Mouse (Mus musculus) liver, embryonic 16.5 days (tissue): ENCODE data around the gene Plcb3. TPM values are rescaled to one million over a fixed set of nuclear protein-coding genes. Genes with fewer than 3 reads are reported as not detected.

ENCODE experiments used
- ATAC-seq: fragments of 200-750 bp; cut with Nextera tagmentation; 2 replicates; pipeline ENCODE4 v1.8.0; 2017; ENCODE audit warnings: low read depth, mild to moderate bottlenecking, moderate number of reproducible peaks, moderate library complexity
- H3K27ac ChIP-seq: fragments of 300-500 bp; sonication (generic); 2 replicates; pipeline ENCODE4 v1.5.1; 2014; ENCODE audit warnings: mild to moderate bottlenecking, low read length
- H3K27me3 ChIP-seq: fragments of 300-500 bp; sonication (generic); 2 replicates; pipeline ENCODE4 v1.6.1; 2014; ENCODE audit warnings: low read depth, low read length, mixed read lengths; ENCODE audit not compliant: control insufficient read depth, insufficient read depth
- H3K36me3 ChIP-seq: fragments of 300-500 bp; sonication (generic); 2 replicates; pipeline ENCODE4 v1.6.1; 2014; ENCODE audit warnings: mild to moderate bottlenecking; ENCODE audit not compliant: control insufficient read depth, insufficient read depth
- H3K4me1 ChIP-seq: fragments of 300-500 bp; sonication (generic); 2 replicates; pipeline ENCODE4 v1.6.1; 2014; ENCODE audit warnings: low read depth, low read length, mixed read lengths; ENCODE audit not compliant: control insufficient read depth
- H3K4me2 ChIP-seq: fragments of 300-500 bp; sonication (generic); 2 replicates; pipeline ENCODE4 v1.6.1; 2014; ENCODE audit warnings: low read depth, low read length, mixed read lengths
- H3K4me3 ChIP-seq: fragments of 300-500 bp; sonication (generic); 2 replicates; pipeline ENCODE4 v1.5.1; 2014; ENCODE audit warnings: low read depth, mild to moderate bottlenecking, low read length
- H3K9ac ChIP-seq: fragments of 300-500 bp; sonication (generic); 2 replicates; pipeline ENCODE4 v1.6.1; 2014; ENCODE audit warnings: low read depth, low read length
- H3K9me3 ChIP-seq: fragments of 300-500 bp; sonication (generic); replicated peaks from 2 replicates; pipeline ENCODE4 v1.6.1; 2016; ENCODE audit warnings: low read length; ENCODE audit not compliant: control insufficient read depth
- WGBS: fragments of 180-500 bp; shearing (Covaris S2); extraction: QIAGEN DNeasy Blood & Tissue Kit; methylation state at CpG from one replicate; pipeline ENCODE4 v1.1.7; 2014; ENCODE audit not compliant: insufficient replicate concordance; 5-methylcytosine and 5-hydroxymethylcytosine counted together
- polyA plus RNA-seq: library from polyadenylated mRNA; unstranded; fragments of >200 nt; fragmentation: Nextera tagmentation; extraction: Ambion mirVana; gene quantifications from 2 replicates; pipeline ENCODE4 v1.2.1, GENCODE M21; 2015

The Plcb3 gene
- polyA plus RNA-seq, 1 experiment from 2014 or later, result 6.6 TPM

GRCm38 (mm10) chr19:6932018-6932417 is 44.3 kb downstream of the Plcb3 start:
- 46% methylated on average over 1 of the region's 1 CpGs for WGBS
- no peaks in the 10 kb centered on the region for H3K36me3 ChIP-seq
- no peak for ATAC-seq
- H3K4me2 ChIP-seq, result no peak overlapping the region
- peaks cover 4% of the 10 kb centered on the region for H3K4me1 ChIP-seq
- no peak overlapping the region for H3K9ac ChIP-seq
- H3K4me3 ChIP-seq, result no peak overlapping the region
- no peak overlapping the region for H3K27ac ChIP-seq
- no peaks in the 10 kb centered on the region for H3K9me3 ChIP-seq
- peaks cover 83% of the 10 kb centered on the region for H3K27me3 ChIP-seq

DNA sequence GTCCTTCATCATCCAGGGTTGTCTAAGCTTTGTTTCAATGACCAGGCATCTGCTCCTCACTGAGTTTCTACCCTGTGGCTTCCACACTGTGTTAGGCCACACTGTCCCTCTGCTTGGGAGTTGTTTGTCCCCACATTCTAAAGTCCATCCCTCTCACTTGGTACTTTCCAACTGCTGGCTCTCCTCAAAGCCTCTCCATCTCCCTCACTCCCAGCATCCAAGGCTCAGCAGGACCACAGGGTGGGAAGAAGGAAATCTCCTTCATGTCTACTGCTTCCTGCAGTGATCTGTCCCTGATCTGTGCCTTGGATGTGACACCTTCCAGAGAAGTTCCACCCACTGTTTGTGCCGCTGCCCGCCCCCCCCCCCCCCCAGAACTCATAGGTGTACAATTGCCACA is 45.3 kb downstream of the Plcb3 start:
- Histone ChIP-seq H3K9ac (no peak overlapping the region), H3K27me3 (peaks cover 91% of the 10 kb centered on the region), H3K27ac (no peak overlapping the region), H3K9me3 (no peaks in the 10 kb centered on the region), H3K4me1 (peaks cover 7% of the 10 kb centered on the region), H3K36me3 (no peaks in the 10 kb centered on the region), H3K4me3 (no peak overlapping the region), H3K4me2 (no peak overlapping the region)
- WGBS, result 0% methylated on average over 2 of the region's 2 CpGs
- ATAC-seq, result no peak

DNA sequence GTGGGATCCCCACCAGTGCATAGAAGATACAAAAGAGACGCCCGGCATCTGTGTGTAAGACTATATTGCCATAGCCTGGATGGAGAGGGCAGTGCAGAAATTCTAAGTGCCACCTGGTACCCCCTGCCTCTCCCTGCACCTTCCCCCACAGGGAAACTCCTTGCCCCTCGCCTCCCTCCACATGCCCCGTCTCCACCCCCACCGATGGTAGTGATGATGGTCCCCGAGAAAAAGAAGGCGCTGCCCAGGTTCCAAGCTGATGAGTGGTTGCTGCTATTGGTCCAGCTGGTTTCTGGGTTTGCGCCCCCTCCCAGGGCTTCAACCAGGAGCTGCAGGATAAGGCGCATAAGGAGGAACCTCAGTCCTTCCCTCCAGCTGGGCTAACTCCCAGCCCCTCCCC is 48.2 kb downstream of the Plcb3 start:
- H3K27me3 ChIP-seq, result peaks cover 89% of the 10 kb centered on the region
- WGBS, result 15% methylated on average over 9 of the region's 9 CpGs
- H3K4me1 ChIP-seq, result peaks cover 14% of the 10 kb centered on the region
- no peaks in the 10 kb centered on the region for H3K36me3 ChIP-seq
- no peak overlapping the region for H3K9ac ChIP-seq
- ATAC-seq, result no peak
- H3K27ac ChIP-seq, result no peak overlapping the region
- no peak overlapping the region for H3K4me3 ChIP-seq
- no peak overlapping the region for H3K4me2 ChIP-seq
- H3K9me3 ChIP-seq, result no peaks in the 10 kb centered on the region

GRCm38 (mm10) chr19:6926559-6927255 is 49.6 kb downstream of the Plcb3 start:
- H3K4me3 ChIP-seq, result no peak overlapping the region
- WGBS, result 15% methylated on average over 26 of the region's 26 CpGs

DNA sequence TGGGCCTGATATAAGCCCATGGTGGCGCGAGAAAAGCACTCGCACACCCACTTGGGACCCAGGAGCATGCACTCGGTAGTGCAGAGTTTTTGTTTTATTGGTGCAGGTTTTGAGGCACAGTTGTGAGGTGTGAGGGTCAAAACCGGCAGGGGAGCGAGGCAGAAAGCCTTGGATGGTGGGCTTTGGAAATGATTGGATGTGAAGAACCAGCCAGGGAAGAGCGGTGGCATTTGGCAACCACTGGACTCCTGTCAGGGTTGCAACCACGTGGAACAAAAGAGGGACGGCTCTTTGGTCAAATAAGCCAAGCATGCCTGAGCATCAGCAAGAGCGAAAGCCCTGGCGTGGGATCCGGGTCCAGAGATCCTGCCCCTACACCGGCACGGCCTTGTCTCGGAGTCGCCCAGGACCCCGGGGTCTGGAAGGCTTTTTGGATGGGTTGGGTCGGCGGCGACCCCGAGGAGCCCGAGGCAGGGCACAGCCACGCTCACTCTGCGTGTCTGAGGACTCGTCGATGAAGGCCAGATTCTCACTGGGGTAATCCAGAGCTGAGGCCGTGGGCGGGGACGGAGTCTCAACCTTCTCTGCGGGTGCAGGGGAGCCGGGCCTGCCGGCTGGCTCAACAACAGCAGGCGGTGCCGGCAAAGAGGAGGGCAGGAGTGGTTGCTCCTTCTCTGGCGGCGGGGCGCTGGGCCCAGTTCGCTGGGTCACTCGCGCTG is 50.5 kb downstream of the Plcb3 start:
- Histone ChIP-seq H3K4me2 (no peak overlapping the region), H3K9me3 (no peaks in the 10 kb centered on the region), H3K27ac (no peak overlapping the region), H3K9ac (no peak overlapping the region), H3K36me3 (no peaks in the 10 kb centered on the region), H3K27me3 (peaks cover 69% of the 10 kb centered on the region), H3K4me3 (no peak overlapping the region), H3K4me1 (peaks cover 29% of the 10 kb centered on the region)
- 15% methylated on average over 40 of the region's 40 CpGs for WGBS
- ATAC-seq, result no peak

More at GRCm38 (mm10) chr19:6926559-6927255, 49.6 kb downstream of the Plcb3 start:
- Histone ChIP-seq H3K27me3 (peaks cover 79% of the 10 kb centered on the region), H3K4me1 (peaks cover 26% of the 10 kb centered on the region), H3K9me3 (no peaks in the 10 kb centered on the region), H3K4me2 (0 out of 2 replicates have a peak overlapping the region, but pooled peaks have one; percentile 2), H3K36me3 (no peaks in the 10 kb centered on the region), H3K9ac (no peak overlapping the region), H3K27ac (no peak overlapping the region)
- no peak for ATAC-seq

GRCm38 (mm10) chr19:6925307-6925573 is 51.0 kb downstream of the Plcb3 start, which contains the start of gene Catsperz:
Gene Catsperz (minus strand): TSS chr19:6925380.
- Histone ChIP-seq H3K9ac (no peak within 1 kb of the TSS), H3K36me3 (no peaks in the 10 kb centered on the region), H3K27ac (no peak within 1 kb of the TSS), H3K4me1 (peaks cover 34% of the 10 kb centered on the region), H3K9me3 (no peaks in the 10 kb centered on the region), H3K4me3 (peak within 1 kb of the TSS; percentile 33), H3K4me2 (peak within 1 kb of the TSS; percentile 42), H3K27me3 (peaks cover 66% of the 10 kb centered on the region)
- 5% methylated on average over 9 of the region's 9 CpGs for WGBS
- no peak for ATAC-seq

DNA sequence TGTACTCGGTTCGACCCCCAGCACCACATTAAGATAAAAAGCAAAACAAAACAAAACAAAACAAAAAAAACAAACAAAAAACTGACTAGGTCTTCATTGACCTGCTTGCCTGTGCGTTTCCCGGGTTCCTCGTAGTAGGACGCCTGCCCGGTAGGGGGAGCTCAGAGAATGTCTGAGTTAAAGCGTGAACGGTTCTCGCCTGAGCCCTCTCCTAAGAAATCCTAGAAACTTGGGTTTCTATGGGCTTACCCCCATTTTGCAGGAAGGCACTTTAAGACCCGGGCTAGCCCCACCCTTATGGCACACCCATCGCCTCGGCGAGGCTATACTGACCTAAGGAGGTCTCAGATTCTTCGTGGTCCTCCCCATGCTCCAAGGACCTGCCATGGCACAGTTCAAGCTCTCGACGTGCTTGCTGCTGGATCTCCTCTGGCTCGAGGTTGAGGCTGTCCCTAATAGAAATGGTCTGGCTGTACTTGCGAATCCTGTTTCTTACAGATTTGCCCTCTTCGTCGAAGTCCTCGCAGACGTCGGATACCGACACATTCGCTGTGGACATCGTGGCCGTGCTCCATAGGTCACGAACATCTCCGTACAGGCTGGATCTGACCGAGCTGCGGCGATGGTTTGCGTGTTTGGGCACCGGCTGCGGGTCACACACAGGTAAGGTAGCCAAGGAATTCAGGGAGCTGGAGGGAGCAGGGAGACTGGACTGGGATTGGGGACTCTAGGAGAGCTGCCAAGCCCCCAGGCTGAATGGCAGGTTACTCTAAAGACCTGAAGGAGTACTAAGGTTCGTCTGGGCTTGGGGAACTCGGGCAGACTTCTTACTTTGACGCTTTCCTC is 51.6 kb downstream of the Plcb3 start:
- no peak overlapping the region for H3K27ac ChIP-seq
- H3K4me1 ChIP-seq, result peaks cover 39% of the 10 kb centered on the region
- no peak overlapping the region for H3K9ac ChIP-seq
- H3K4me3 ChIP-seq, result peak overlapping the region; percentile 33
- H3K4me2 ChIP-seq, result peak overlapping the region; percentile 42
- no peaks in the 10 kb centered on the region for H3K9me3 ChIP-seq
- peaks cover 63% of the 10 kb centered on the region for H3K27me3 ChIP-seq
- no peak for ATAC-seq
- 3% methylated on average over 39 of the region's 39 CpGs for WGBS
- H3K36me3 ChIP-seq, result no peaks in the 10 kb centered on the region

DNA sequence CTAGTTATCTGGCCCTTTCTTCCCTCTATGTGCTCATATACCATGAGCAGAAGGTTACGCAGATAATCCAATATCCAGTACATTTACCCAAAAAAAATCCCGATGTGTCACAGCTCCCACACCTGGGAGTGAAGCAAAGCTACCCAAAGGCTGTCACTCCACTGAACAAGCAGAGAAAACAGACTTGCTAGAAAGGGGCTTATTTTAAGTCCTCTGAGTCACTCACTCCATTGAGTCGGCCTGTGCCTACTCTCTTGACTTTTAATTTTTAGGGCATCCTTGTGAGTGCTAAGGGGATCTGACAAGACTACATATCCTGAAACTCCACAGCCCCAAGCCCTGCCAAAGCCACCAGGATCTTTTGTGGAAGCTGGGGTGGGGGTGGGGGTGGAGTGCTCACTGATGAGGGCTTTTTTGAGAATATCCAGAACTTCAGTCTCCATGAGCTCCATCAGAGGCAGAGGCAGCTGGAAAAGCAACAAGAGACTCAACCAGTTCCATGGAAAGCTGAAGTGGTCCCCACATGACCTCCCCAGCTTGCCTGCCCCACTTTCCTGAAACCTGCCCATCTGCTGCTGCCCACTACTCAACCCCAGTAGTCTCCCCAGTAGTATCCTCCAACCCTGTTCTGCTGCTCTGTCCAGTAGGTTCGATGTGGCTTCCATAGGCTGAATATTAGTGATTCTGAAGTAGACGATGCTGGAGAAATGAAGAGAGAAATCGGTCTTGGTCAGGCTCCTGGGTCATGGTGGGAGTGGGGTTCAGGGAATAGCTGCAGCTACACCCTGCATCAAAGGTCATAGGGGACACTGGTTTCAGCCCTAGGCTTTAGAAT is 53.2 kb downstream of the Plcb3 start:
- H3K4me1 ChIP-seq, result peaks cover 42% of the 10 kb centered on the region
- H3K4me3 ChIP-seq, result peak overlapping the region; percentile 82
- no peaks in the 10 kb centered on the region for H3K9me3 ChIP-seq
- H3K4me2 ChIP-seq, result peak overlapping the region; percentile 100
- H3K9ac ChIP-seq, result peak overlapping the region; percentile 60; the same call in 1 of the 2 replicates
- 53% methylated on average over 6 of the region's 6 CpGs for WGBS
- H3K27ac ChIP-seq, result no peak overlapping the region
- H3K27me3 ChIP-seq, result peaks cover 51% of the 10 kb centered on the region
- ATAC-seq, result no peak
- no peaks in the 10 kb centered on the region for H3K36me3 ChIP-seq
